Mouse (Mus musculus): ENCODE measurements around the gene Rbfox1. TPM values are rescaled to one million over a fixed set of nuclear protein-coding genes. Genes with fewer than 3 reads are reported as not detected.

Rbfox1 gene
- total and polyA plus RNA-seq, 2 experiments: 0.09 TPM; not detected in 1

DNA sequence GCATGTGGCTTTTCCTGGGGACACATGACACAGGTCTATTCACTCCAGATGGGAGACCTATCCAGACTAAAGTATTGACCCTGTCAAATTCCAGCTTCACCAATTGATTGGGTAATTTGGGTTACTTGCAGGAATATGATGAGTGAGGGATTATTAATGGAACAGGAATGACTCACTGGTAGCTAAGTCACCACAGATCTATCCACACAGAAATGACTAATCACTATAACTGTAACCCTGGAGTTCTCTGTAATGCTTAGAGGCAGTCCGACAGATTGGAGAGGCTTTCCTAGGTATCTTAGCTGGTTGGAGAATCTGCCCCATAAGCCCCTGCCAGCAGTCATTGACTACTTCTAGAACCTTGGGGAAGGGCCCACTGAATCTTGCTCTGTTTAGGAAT is 827.2 kb downstream of the Rbfox1 start:
- no peak overlapping the region for H3K27ac ChIP-seq (replicated peaks; ENCODE audit: insufficient read depth, low read depth, low read length)
- no peaks in the 10 kb centered on the region for H3K4me1 ChIP-seq (ENCODE audit: control insufficient read depth, insufficient read depth, low read length)
- H3K79me2 ChIP-seq (ENCODE audit: control insufficient read depth, insufficient read depth, low read length): no peaks in the 10 kb centered on the region
- no peak overlapping the region for H3K9ac ChIP-seq (ENCODE audit: low read depth, low read length)
- no peaks in the 10 kb centered on the region for H3K27me3 ChIP-seq (ENCODE audit: control insufficient read depth, insufficient read depth, low read length)
- TF ChIP-seq CTCF (IDR thresholded peaks at IDR 0.05; ENCODE audit: low read depth, low read length) (no peak), POLR2A (IDR thresholded peaks at IDR 0.05; ENCODE audit: extremely low read depth, insufficient read depth, low read length) (no peak)
- no peak for DNase-seq (ENCODE audit: extremely low read depth, low read depth, low spot score)
- no peak overlapping the region for H3K4me3 ChIP-seq (ENCODE audit: insufficient read depth, low read depth, low read length)
- no peaks in the 10 kb centered on the region for H3K36me3 ChIP-seq (ENCODE audit: control insufficient read depth, insufficient read depth, low read length)
- 90% methylated on average over 1 of the region's 1 CpGs for WGBS

DNA sequence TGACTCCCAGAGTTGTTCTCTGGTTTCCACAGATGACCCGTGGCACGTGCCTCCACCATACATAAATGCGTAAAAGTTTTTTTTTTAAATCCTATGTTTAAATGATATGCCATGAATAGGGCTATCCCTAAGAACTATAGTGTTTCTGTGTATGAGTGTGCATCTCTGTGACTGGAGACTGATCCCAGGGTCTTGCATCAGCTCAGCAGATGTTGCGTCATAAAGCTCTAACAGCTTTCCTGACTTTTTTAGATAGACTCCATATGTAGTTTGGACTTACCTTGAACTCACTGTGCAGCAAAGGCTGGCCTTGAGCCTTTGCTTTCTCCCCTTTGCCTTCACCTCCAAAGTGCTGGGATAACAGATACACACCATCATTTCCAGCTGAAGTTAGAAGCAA is 830.1 kb downstream of the Rbfox1 start:
- Histone ChIP-seq H3K4me3 (ENCODE audit: insufficient read depth, low read depth, low read length) (no peak overlapping the region), H3K9ac (ENCODE audit: low read depth, low read length) (no peak overlapping the region), H3K27ac (replicated peaks; ENCODE audit: insufficient read depth, low read depth, low read length) (no peak overlapping the region), H3K36me3 (ENCODE audit: control insufficient read depth, insufficient read depth, low read length) (no peaks in the 10 kb centered on the region), H3K4me1 (ENCODE audit: control insufficient read depth, insufficient read depth, low read length) (no peaks in the 10 kb centered on the region), H3K79me2 (ENCODE audit: control insufficient read depth, insufficient read depth, low read length) (no peaks in the 10 kb centered on the region), H3K27me3 (ENCODE audit: control insufficient read depth, insufficient read depth, low read length) (no peaks in the 10 kb centered on the region)
- WGBS: 79% methylated on average over 4 of the region's 4 CpGs
- no peak for DNase-seq (ENCODE audit: extremely low read depth, low read depth, low spot score)
- no peak for TF ChIP-seq POLR2A (IDR thresholded peaks at IDR 0.05; ENCODE audit: extremely low read depth, insufficient read depth, low read length)
- no peak for TF ChIP-seq CTCF (IDR thresholded peaks at IDR 0.05; ENCODE audit: low read depth, low read length)

DNA sequence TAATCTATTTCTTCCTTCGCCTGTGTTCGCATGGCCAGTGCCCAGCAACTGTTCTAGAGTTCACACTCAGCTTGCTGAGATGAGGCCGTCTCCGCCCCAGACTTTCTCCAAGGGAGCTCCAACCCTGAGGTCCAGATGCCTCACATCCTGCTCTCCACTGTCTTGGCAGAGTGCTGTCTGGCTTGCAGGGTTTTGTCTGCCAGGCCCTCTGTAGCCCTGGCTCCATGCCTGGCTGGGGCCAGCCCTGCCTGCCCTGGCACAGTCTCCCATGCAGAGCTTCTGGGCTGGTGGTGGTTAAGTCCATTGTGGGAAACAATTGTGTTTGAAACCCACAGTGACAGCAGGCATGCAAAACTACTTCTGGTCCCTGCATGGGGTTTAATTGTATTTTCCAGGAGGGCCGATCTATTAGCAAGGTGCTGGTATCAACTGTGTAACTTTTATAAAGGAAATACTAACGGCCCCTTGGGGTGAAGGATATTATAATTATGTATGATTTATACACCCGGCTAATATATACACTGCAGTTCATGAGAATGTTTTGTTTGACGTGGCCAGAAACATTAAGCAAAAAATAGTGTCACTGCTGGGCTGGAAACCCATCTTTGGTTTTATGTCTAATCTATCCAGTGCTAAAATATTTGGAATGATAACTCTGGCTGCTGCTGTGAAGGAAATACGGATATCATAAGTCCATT is 831.2 kb downstream of the Rbfox1 start:
- H3K27ac ChIP-seq (replicated peaks; ENCODE audit: insufficient read depth, low read depth, low read length): no peak overlapping the region
- H3K36me3 ChIP-seq (ENCODE audit: control insufficient read depth, insufficient read depth, low read length): no peaks in the 10 kb centered on the region
- peak; percentile 14 for DNase-seq (ENCODE audit: extremely low read depth, low read depth, low spot score)
- H3K4me3 ChIP-seq (ENCODE audit: insufficient read depth, low read depth, low read length): no peak overlapping the region
- no peaks in the 10 kb centered on the region for H3K4me1 ChIP-seq (ENCODE audit: control insufficient read depth, insufficient read depth, low read length)
- H3K9ac ChIP-seq (ENCODE audit: low read depth, low read length): no peak overlapping the region
- no peak for TF ChIP-seq POLR2A (IDR thresholded peaks at IDR 0.05; ENCODE audit: extremely low read depth, insufficient read depth, low read length)
- no peak for TF ChIP-seq CTCF (IDR thresholded peaks at IDR 0.05; ENCODE audit: low read depth, low read length)
- H3K79me2 ChIP-seq (ENCODE audit: control insufficient read depth, insufficient read depth, low read length): no peaks in the 10 kb centered on the region
- no peaks in the 10 kb centered on the region for H3K27me3 ChIP-seq (ENCODE audit: control insufficient read depth, insufficient read depth, low read length)
- 82% methylated on average over 9 of the region's 9 CpGs for WGBS

DNA sequence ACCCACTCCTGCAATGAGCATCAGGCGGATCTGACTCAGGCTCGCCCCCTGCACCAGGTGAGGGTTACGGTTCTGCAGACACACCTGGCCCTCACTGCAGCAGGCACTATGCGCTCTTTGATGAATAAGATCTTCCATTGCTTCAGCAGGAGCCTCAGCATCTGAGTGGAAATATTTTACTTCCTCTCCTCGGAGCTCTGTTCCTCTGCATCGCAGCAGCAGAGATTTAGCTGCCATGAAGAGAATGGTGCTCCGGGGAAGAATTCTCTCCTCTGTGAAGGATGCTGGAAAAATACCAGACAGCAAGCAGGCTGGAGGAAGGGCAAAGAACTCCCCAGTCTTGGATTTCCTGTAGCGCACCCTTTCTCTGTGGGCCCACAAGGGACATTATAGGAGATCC is 833.9 kb downstream of the Rbfox1 start:
- TF ChIP-seq POLR2A (IDR thresholded peaks at IDR 0.05; ENCODE audit: extremely low read depth, insufficient read depth, low read length): no peak
- no peak for TF ChIP-seq CTCF (IDR thresholded peaks at IDR 0.05; ENCODE audit: low read depth, low read length)
- H3K27ac ChIP-seq (replicated peaks; ENCODE audit: insufficient read depth, low read depth, low read length): no peak overlapping the region
- no peak for DNase-seq (ENCODE audit: extremely low read depth, low read depth, low spot score)
- no peaks in the 10 kb centered on the region for H3K27me3 ChIP-seq (ENCODE audit: control insufficient read depth, insufficient read depth, low read length)
- no peaks in the 10 kb centered on the region for H3K79me2 ChIP-seq (ENCODE audit: control insufficient read depth, insufficient read depth, low read length)
- H3K4me1 ChIP-seq (ENCODE audit: control insufficient read depth, insufficient read depth, low read length): no peaks in the 10 kb centered on the region
- WGBS: 61% methylated on average over 8 of the region's 8 CpGs
- H3K36me3 ChIP-seq (ENCODE audit: control insufficient read depth, insufficient read depth, low read length): no peaks in the 10 kb centered on the region
- H3K9ac ChIP-seq (ENCODE audit: low read depth, low read length): no peak overlapping the region
- no peak overlapping the region for H3K4me3 ChIP-seq (ENCODE audit: insufficient read depth, low read depth, low read length)

DNA sequence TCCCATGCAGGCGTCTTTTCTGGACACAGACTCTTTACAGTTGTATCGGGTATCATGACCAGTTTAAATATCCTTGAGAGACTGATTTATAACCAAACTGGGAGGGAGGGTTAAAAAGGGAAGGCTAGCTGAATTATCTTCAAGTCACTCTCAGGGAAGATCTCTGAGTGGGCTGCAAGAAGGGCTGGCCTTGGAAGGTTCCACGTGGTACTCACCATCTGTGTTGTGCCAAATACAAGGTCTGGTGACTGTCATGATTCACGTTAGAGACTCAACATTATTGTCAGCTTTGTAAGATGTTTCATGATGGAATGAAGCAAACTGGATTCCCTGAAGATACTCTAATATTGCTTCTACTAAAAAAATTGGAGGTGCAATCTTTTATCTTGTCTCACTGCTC is 847.5 kb downstream of the Rbfox1 start:
- no peak overlapping the region for H3K4me3 ChIP-seq (ENCODE audit: insufficient read depth, low read depth, low read length)
- H3K27me3 ChIP-seq (ENCODE audit: control insufficient read depth, insufficient read depth, low read length): no peaks in the 10 kb centered on the region
- no peak overlapping the region for H3K9ac ChIP-seq (ENCODE audit: low read depth, low read length)
- TF ChIP-seq POLR2A (IDR thresholded peaks at IDR 0.05; ENCODE audit: extremely low read depth, insufficient read depth, low read length) (no peak), CTCF (IDR thresholded peaks at IDR 0.05; ENCODE audit: low read depth, low read length) (no peak)
- no peaks in the 10 kb centered on the region for H3K4me1 ChIP-seq (ENCODE audit: control insufficient read depth, insufficient read depth, low read length)
- H3K79me2 ChIP-seq (ENCODE audit: control insufficient read depth, insufficient read depth, low read length): no peaks in the 10 kb centered on the region
- H3K36me3 ChIP-seq (ENCODE audit: control insufficient read depth, insufficient read depth, low read length): no peaks in the 10 kb centered on the region
- DNase-seq (ENCODE audit: extremely low read depth, low read depth, low spot score): no peak
- WGBS: 78% methylated on average over 4 of the region's 4 CpGs
- H3K27ac ChIP-seq (replicated peaks; ENCODE audit: insufficient read depth, low read depth, low read length): no peak overlapping the region

DNA sequence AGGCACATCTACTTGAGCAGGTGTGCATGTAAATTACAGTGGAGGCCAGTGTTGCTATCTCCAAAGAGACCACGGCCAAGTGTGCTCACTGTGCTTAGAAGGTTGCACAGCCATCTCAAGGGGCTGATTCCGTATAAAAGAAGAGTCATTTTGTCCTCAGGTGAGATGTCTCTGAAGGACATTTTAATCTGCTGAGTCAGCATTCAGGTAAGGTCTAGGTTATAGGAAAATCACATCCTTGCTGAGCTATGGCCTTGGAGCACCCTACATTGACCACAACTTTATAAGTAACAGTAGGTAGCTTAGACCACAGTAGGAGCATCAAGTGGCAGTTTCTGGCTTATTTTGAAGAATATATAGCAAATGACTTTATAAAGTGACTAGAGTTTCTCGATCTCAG is 848.3 kb downstream of the Rbfox1 start:
- no peaks in the 10 kb centered on the region for H3K4me1 ChIP-seq (ENCODE audit: control insufficient read depth, insufficient read depth, low read length)
- no peaks in the 10 kb centered on the region for H3K36me3 ChIP-seq (ENCODE audit: control insufficient read depth, insufficient read depth, low read length)
- H3K9ac ChIP-seq (ENCODE audit: low read depth, low read length): no peak overlapping the region
- 79% methylated on average over 3 of the region's 3 CpGs for WGBS
- TF ChIP-seq CTCF (IDR thresholded peaks at IDR 0.05; ENCODE audit: low read depth, low read length) (no peak), POLR2A (IDR thresholded peaks at IDR 0.05; ENCODE audit: extremely low read depth, insufficient read depth, low read length) (no peak)
- no peaks in the 10 kb centered on the region for H3K79me2 ChIP-seq (ENCODE audit: control insufficient read depth, insufficient read depth, low read length)
- no peak overlapping the region for H3K27ac ChIP-seq (replicated peaks; ENCODE audit: insufficient read depth, low read depth, low read length)
- no peak overlapping the region for H3K4me3 ChIP-seq (ENCODE audit: insufficient read depth, low read depth, low read length)
- no peaks in the 10 kb centered on the region for H3K27me3 ChIP-seq (ENCODE audit: control insufficient read depth, insufficient read depth, low read length)
- no peak for DNase-seq (ENCODE audit: extremely low read depth, low read depth, low spot score)
